Mouse (Mus musculus): ENCODE data around the gene Ahdc1.

The Ahdc1 gene

GRCm38 (mm10) chr4:132988581-132989355 lies 22.3 kb upstream of the Ahdc1 start:
- CTCF ChIA-PET, result interaction anchor here (0.5 to 0.7 kb wide), 2 partner anchors 213 to 839 kb away, joined by 3 to 4 read pairs; no protein-coding TSS in a partner anchor

GRCm38 (mm10) chr4:132993553-132993952 lies 17.5 kb upstream of the Ahdc1 start:
- CTCF ChIA-PET, result no interaction called here

- CTCF ChIA-PET, result no interaction called here
These were observed 13.4 kb upstream of the Ahdc1 start for GRCm38 (mm10) chr4:132997469-132998237.

GRCm38 (mm10) chr4:133002896-133003295 lies 8.2 kb upstream of the Ahdc1 start:
- CTCF ChIA-PET, result interaction anchor here (0.6 to 0.7 kb wide), 2 partner anchors 9 to 30 kb away, joined by 3 to 10 read pairs; no protein-coding TSS in a partner anchor

- CTCF ChIA-PET, result interaction anchor here (0.6 to 0.7 kb wide), 2 partner anchors 8 to 30 kb away, joined by 3 to 10 read pairs; no protein-coding TSS in a partner anchor
These were observed 7.6 kb upstream of the Ahdc1 start for GRCm38 (mm10) chr4:133003316-133004018.

- CTCF ChIA-PET, result interaction anchor here (0.5 to 2.0 kb wide), 5 partner anchors 22 to 767 kb away, joined by 3 to 24 read pairs (median 4); no protein-coding TSS in a partner anchor
These were observed 5.8 kb upstream of the Ahdc1 start for GRCm38 (mm10) chr4:133005233-133005632.

GRCm38 (mm10) chr4:133005885-133006451 lies 5.1 kb upstream of the Ahdc1 start:
- CTCF ChIA-PET, result interaction anchor here (0.6 to 2.0 kb wide), 4 partner anchors 23 to 303 kb away, joined by 3 to 24 read pairs (median 5); no protein-coding TSS in a partner anchor

GRCm38 (mm10) chr4:133007513-133008380 lies 3.3 kb upstream of the Ahdc1 start:
- CTCF ChIA-PET, result interaction anchor here (0.7 to 1.4 kb wide), 5 partner anchors 26 to 126 kb away, joined by 3 to 6 read pairs (median 3); no protein-coding TSS in a partner anchor

GRCm38 (mm10) chr4:133009131-133009530 lies 1.9 kb upstream of the Ahdc1 start:
- CTCF ChIA-PET, result interaction anchor here (0.6 to 1.5 kb wide), 6 partner anchors 9 to 243 kb away, joined by 3 to 8 read pairs (median 3); no protein-coding TSS in a partner anchor

- CTCF ChIA-PET, result interaction anchor here (0.6 to 1.5 kb wide), 7 partner anchors 19 to 243 kb away, joined by 3 to 25 read pairs (median 4); no protein-coding TSS in a partner anchor
These were observed 1.4 kb upstream of the Ahdc1 start for GRCm38 (mm10) chr4:133009676-133010075.

- CTCF ChIA-PET, result interaction anchor here (0.6 to 1.4 kb wide), 6 partner anchors 33 to 188 kb away, joined by 3 to 25 read pairs (median 6); no protein-coding TSS in a partner anchor
These were observed 449 bp upstream of the Ahdc1 start for GRCm38 (mm10) chr4:133010611-133011010.

- CTCF ChIA-PET, result interaction anchor here (0.6 to 1.3 kb wide), 4 partner anchors 9 to 262 kb away, joined by 4 to 10 read pairs (median 6); no protein-coding TSS in a partner anchor
These were observed 1.0 kb downstream of the Ahdc1 start for GRCm38 (mm10) chr4:133011821-133012775.

- CTCF ChIA-PET, result interaction anchor here (0.6 to 1.3 kb wide), 3 partner anchors 45 to 477 kb away, joined by 4 to 13 read pairs (median 7); no protein-coding TSS in a partner anchor
These were observed 1.8 kb downstream of the Ahdc1 start for GRCm38 (mm10) chr4:133012776-133013265.

- CTCF ChIA-PET, result interaction anchor here (0.6 to 1.3 kb wide), 3 partner anchors 44 to 477 kb away, joined by 3 to 13 read pairs (median 7); no protein-coding TSS in a partner anchor
These were observed 2.3 kb downstream of the Ahdc1 start for GRCm38 (mm10) chr4:133013266-133013891.

GRCm38 (mm10) chr4:133014088-133014487 lies 3.0 kb downstream of the Ahdc1 start:
- CTCF ChIA-PET, result interaction anchor here (0.7 to 1.5 kb wide), 3 partner anchors 36 to 273 kb away, joined by 3 to 4 read pairs (median 3); no protein-coding TSS in a partner anchor

- CTCF ChIA-PET, result interaction anchor here (0.5 to 1.5 kb wide), 2 partner anchors 35 to 546 kb away, joined by 3 to 4 read pairs; no protein-coding TSS in a partner anchor
These were observed 4.0 kb downstream of the Ahdc1 start for GRCm38 (mm10) chr4:133014896-133015709.
